ENCODE assay signal across 8 mouse cellular contexts in genomic region chr16:14493491-14494114, GRCm38 (mm10).
A peak's percentile ranks its signal among the peaks of the same experiment; 100 is the strongest.
DNase-seq lines count a peak whose midpoint lies in the region; ATAC-seq and TF ChIP-seq lines count a peak whose summit lies in the region.

No protein-coding gene starts in this region.

- no peak overlapping the region for H3K4me3 ChIP-seq in layer of hippocampus, adult 2 months

- no peak overlapping the region for H3K27ac ChIP-seq in layer of hippocampus, adult 2 months

- ATAC-seq in erythroblast, adult 5-6 weeks (replicated peaks; ENCODE audit: low FRiP score, poor library complexity, severe bottlenecking): no peak

- DNase-seq in embryo, embryonic 10 days (ENCODE audit: low spot score): peak; percentile 16
- DNase-seq in embryo, embryonic 9.5 days (ENCODE audit: extremely low spot score): no peak
- peak in 1 of 2 experiments; percentile 21 for DNase-seq in layer of hippocampus, adult 2 months (ENCODE audit: low spot score in 2 of 2)
- DNase-seq in layer of hippocampus, postnatal 36 days: no peak
- DNase-seq in NIH3T3 (ENCODE audit: low read depth): peak; percentile 70
- peak; percentile 28 for DNase-seq in lung, postnatal 36 days
- no peak for DNase-seq in left cerebral cortex, postnatal 10 days (ENCODE audit: extremely low spot score in 1 of 2, low spot score in 2 of 2)

- intact Hi-C loops in left cerebral cortex, postnatal 10 days (cut with DNase I): loop anchor here (5.0 kb wide), 1 partner anchor 256 kb away; no protein-coding TSS in a partner anchor

- TF ChIP-seq CTCF in layer of hippocampus, adult 2 months (conservative IDR thresholded peaks at IDR 0.05): peak; percentile 86

Comparison
In these comparisons a context has a peak if more than half of its experiments do, and no peak if none do; other contexts are left out.
1. DNase-seq: peak in embryo, embryonic 10 days (single experiment), NIH3T3 (single experiment) and lung, postnatal 36 days (single experiment); none in embryo, embryonic 9.5 days (single experiment), layer of hippocampus, postnatal 36 days (0 of 2) and left cerebral cortex, postnatal 10 days (0 of 2).